Mouse (Mus musculus) thymus, adult 18-20 months (tissue): Measurements from ENCODE around the gene RPS10-NUDT3.

Experiments used
- DNase-seq, 2 experiments: peaks; one replicate each; pipeline ENCODE4 v3.0.0; 2022; ENCODE audit warnings: mixed read lengths in 2 of 2

RPS10-NUDT3 gene

DNA sequence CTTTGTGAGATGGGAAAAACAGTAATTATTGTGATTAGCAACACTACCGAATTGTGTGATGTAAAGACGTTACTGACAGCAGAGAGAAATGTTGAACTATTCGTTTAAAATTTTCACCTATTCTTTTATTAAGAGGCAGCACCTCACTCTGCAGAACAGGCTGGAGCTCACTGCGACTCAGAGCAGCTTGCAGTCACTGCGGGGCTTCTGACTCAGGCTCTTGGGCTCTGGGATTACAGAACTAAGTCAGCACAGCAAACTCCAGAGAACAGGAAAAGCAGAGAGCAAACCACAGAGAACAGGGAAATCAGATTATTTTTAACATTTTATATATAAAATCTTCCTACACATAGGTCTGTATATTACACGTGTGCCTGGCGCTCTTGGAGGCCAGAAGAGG is 25.4 kb downstream of the RPS10-NUDT3 start:
- DNase-seq, result no peak

- DNase-seq, result no peak
These were observed 31.3 kb downstream of the RPS10-NUDT3 start for GRCm38 (mm10) chr17:27603522-27604234.

- no peak for DNase-seq
These were observed 32.0 kb downstream of the RPS10-NUDT3 start for GRCm38 (mm10) chr17:27603036-27603435.

GRCm38 (mm10) chr17:27600869-27601268 is 34.2 kb downstream of the RPS10-NUDT3 start:
- no peak for DNase-seq

- DNase-seq, result no peak
These were observed 34.7 kb downstream of the RPS10-NUDT3 start for GRCm38 (mm10) chr17:27600286-27600685.

DNA sequence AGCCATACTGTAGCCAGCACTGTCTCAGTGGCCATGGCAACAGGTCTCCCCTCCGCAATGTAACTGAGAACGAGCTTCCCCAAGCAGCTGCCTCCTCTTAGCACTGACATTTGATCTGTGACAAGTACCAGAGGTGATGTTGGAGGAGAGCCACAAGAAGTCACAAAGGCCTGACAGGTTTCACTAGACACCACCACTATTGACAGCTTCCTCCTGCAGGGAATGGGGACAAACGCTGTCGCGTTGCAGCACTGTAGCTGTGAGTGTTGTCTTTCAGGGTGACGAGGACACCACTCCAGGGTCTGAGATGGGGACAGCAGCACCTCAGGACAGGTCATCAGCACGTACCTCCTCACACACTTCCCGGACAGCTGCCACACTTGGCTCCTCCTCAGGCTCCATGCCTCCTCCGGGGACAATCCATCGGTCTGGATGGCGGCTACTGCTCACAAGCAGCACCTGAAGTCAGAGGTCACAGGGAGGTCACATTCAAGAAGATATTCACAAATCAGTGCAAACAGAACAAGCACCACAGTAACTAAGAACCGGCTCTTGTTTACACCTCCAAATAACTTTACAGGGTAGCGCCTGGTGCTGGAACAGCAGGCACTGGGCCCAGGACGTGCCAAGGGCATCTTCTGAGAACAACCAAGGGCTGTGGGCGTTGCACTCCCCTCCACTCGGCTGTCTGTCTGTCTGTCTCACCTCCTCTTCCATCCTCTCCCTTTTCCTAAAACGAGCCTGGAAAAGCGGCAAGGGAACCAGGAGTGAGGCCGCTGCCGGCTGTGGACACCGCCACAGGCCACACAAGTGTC is 38.4 kb downstream of the RPS10-NUDT3 start:
- DNase-seq, result no peak

DNA sequence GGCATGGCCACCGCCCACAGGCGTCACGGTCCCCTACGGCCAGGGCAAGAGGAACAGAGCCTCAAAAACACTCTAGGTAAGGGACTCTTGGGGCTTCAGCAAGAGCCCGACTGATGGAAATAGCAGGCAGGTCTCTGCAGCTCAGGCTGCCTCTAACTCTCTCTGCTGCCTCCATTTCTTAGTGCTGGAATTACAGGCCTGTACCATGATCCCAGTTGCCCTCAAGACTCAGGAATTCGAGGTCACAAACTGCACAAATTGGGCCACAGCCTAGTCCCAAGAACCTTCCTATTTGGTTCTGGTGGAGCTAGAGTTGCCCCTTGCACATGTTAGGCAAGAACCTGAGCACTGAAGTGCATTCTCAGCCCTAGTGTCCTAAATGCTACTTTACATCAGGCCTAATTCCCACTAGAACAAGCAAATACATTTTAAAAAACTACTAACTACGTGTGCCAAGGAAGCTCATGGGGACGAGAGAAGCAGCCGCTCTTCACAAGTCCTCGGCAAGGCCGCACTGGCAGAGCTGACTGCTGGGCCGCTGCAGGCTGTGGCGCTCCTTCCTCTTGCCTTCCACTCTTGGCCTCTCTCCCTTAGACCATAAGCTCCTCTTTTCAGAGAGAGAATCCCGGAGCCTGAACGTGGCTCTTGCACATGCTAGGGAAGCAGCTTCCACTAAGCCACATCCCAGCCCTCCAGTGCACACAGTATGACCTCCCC is 39.2 kb downstream of the RPS10-NUDT3 start:
- no peak for DNase-seq

GRCm38 (mm10) chr17:27592565-27592910 is 42.5 kb downstream of the RPS10-NUDT3 start:
- DNase-seq, result no peak

DNA sequence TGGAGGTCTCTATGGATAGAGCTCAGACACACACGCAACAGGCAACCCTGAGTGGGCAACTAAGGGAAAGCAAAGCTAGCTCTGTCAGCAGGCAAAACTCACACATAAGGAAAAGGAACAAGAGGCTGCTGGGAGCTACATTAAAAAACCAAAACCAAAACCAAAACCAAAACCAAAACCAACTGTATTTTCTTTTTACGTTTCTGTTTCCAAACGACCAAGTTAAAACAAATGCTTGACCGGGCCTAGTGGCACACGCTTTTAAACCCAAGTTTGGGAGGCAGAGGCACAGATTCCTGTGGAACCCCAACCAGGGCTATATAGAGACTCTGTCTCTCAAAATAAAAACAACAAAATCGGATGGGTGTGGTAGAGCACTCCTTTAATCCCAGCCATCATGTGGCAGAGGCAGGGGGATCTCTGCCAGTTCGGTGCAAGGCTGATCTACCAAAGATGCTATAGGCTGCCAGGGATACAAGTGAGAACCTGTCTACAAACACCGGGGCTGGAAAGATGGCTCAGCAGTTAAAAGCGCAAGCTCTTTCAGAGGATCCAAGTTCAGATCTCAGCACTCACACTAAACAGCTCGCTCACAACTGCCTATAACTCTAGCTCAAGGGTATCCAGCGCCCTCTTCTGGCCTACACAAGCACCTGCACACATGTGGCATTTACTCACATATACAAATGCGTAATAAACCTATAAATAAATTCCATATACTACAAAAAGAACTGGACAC is 43.0 kb downstream of the RPS10-NUDT3 start:
- DNase-seq, result no peak

GRCm38 (mm10) chr17:27588231-27588630 is 46.8 kb downstream of the RPS10-NUDT3 start:
- DNase-seq, result no peak

DNA sequence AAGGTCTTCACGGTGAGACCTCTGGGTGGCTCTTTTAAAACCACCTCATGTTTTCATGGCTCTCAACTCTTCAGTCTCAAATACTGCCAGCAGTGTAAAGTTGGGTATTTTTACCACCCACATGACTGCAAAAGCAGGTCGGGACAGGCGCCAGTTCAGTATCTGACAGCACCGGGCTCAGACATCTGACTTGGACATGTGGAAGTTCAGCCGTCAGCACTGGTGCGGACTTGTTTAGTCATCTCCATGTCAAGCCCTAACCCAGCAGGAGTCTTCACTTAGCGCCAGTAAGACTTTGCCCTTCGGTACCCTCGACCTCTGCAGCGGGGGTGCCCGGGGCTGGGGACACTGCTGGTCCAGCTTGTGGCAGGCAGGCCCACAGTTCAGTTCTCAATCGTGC is 47.8 kb downstream of the RPS10-NUDT3 start:
- no peak for DNase-seq

DNA sequence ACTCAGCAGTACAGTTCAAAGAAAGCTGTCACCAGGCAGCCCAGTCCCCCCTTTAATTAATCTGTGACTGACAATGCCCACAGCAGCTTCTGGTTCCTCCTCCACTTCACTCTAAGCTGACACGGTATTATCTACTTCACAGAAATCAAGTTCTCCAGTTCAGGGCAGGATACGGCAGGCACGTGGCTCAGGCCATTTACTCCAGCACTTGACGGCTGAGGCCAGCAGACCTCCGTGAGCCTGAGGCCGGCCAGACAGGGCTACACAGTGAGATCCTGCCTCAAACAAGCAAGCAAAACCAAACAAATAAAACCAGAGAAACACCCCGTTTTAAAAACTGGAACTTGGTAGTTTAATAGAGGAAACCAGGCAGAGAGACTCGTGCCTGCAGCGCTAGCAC is 48.4 kb downstream of the RPS10-NUDT3 start:
- no peak for DNase-seq

DNA sequence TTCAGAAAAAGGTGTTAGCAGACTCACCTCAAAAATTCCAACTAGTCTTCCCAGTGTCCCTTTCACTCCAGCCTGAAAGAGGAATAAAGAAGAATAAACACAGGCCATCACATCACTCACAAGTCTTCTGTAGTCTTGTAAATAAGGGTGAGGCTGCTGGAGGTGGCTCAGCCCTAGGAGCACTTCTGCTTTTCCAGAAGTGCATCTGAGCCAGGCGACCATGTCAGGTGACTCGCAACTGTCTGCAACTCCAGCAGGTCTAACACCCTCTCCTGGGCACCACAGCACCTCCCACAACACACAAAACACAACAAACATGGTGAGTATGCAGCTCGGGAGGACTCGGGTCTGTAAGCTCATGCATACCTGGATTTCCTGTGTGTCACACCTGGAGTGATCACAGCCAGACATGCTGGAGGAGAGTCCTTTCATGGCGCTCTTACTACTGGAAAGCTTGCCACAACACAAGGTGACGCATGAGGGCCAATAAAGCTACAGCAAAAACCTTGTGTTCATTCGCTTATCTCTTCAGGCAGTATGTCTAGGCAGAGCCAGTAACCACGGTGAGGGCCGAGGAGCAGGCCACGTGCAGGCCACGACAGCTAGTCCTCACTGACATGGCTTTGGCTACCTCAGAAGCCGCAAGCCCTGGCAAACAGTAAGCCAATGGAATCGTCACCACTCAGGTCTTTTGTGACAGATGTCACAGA is 51.7 kb downstream of the RPS10-NUDT3 start:
- no peak for DNase-seq

DNA sequence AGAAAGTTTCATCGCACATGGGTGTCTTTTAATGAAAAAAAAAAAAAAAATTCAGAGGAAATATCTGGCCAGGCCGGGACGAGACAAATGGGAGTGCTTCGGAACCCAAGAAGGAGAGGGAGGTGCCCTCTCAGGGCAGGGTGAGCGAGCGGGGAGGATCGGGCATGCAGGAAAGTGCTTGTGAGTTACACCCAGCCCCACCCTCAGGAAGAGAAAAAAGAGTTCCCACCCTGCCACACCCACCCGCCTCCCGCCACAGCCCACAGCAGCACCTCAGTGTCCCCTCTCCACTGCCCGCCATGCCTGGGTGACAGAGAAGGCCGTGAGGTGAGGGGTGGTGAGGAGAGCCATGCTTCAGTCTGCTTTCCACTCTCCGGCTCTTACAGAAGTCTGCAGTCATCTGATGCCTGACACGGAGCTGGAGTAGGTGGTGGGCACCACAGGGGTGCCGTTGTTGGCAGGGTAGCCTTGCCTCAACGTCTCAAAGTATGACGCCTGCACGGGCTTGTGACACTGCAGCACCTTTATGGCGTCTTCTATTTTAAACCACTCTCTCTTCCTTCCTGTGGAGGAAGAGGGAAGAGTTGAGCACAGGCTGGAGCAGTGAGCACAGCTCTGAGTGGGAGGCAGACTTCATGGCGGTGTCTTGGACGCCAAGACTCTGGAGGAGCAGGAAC is 54.5 kb downstream of the RPS10-NUDT3 start:
- DNase-seq, result no peak

GRCm38 (mm10) chr17:27579816-27580215 is 55.2 kb downstream of the RPS10-NUDT3 start:
- DNase-seq, result no peak

DNA sequence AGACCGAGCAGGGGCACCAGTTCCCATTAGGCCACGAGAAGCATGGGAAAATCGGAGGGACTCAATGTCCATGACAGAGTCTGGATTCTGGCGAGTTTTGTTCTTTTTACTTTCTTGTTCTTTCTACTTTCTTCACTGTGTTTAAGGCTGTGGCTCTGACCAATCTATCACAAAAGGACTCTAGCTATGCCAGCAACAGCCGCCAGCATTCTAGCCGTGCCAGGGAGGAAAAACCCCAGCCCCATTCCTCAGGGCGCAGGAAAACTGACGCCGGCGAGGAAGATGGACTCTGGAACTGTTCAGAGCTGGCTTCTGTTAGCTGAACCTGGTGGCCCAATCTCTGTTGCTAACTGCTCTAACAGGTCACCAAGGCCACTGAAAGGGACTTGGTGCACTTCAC is 56.5 kb downstream of the RPS10-NUDT3 start:
- no peak for DNase-seq

GRCm38 (mm10) chr17:27577468-27577867 is 57.6 kb downstream of the RPS10-NUDT3 start:
- DNase-seq, result no peak

GRCm38 (mm10) chr17:27576056-27576455 is 59.0 kb downstream of the RPS10-NUDT3 start:
- DNase-seq, result no peak

GRCm38 (mm10) chr17:27575116-27575776 is 59.8 kb downstream of the RPS10-NUDT3 start:
- DNase-seq, result no peak

DNA sequence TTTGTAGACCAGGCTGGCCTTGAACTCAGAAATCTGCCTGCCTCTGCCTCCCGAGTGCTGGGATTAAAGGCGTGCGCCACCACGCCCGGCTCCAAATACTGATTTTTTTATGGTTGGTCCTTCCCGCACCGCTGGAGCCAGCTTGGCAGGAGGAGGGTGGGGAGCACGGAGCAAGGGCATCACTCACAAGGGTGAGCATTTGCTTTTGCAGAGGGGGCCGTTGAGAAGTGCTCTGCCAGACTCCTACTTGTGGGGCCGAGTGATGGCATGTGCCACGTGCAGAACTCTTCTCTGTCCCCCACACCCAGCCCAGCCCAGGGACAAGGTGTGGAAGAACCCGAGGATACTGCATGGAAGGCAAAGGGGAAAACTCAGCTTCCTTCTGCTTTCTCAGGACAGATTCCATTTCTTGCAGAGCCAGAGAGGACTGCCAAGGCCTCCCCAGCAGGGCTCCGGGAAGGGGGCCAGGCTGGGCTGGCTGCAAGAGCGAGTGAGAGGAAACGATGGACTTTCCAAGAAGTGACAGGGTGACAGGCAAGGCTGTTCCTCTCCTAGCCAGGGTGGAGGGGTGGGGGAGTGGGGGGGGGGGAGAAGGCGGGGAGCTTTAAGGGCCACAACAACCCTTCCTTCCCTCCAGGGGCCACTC is 60.4 kb downstream of the RPS10-NUDT3 start:
- DNase-seq, result no peak
